Mouse (Mus musculus): ENCODE measurements around the gene Efhd1.

Efhd1 gene

DNA sequence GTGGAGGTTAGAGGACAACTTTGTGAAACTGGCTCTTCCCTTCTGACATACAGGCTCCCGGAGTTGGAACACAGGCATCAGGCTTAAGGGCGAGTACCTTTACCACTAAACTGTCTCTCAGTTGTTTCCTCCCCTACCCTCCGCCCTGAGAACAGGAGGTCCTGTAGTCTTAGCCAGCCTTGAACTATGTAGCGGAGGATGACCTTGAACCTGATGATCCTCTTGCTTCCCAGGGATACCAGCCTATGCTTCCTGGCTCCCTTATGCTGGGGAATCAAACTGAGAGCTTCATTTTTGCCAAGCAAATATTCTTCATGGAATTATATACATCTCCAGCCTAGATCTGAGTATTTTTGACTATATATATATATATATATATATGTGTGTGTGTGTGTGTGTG, 67.6 kb downstream of the Efhd1 start:
- in situ Hi-C loops (cut with MboI; ENCODE audit: low pct_unique_long_range_greater_than_20kb in 1 of 2, low sequenced_read_pairs in 2 of 2, unreplicated experiment in 1 of 2): no loop called here

DNA sequence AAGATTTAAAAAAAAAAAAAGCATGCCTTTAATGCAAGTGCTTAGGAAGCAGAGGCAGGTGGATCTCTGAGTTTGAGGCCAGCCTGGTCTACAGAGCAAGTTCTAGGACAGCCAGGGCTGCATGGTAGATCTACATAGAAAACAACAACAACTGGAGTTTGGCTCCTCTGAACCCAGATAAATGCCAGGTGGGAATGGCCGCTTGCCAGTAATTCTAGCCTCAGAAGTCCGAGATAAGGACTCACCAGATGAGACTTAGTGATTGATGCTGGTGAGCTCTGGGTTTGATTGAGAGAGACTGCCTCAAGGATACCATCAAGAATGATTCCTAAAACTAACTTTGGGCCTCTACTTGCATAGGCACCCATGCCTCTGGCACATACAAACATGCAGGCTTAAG, 86.4 kb downstream of the Efhd1 start:
- in situ Hi-C loops (cut with MboI; ENCODE audit: low pct_unique_long_range_greater_than_20kb in 1 of 2, low sequenced_read_pairs in 2 of 2, unreplicated experiment in 1 of 2): no loop called here

DNA sequence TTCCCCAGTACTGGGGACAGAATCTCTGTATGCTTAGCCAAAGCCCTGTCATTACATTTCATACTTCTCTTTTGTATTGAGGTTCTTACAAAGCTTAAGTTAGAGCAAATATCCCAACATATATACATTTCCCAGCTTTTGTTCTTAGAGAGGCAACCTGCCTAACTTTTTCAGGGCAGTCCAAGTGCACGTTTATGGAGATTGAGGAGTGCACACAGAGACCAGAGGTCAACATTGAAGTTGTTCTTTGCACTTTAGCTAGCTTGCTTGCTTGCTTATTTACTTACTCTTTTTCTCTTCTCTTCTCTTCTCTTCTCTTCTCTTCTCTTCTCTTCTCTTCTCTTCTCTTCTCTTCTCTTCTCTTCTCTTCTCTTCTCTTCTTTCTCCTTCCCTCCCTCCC, 96.1 kb downstream of the Efhd1 start:
- in situ Hi-C loops (cut with MboI; ENCODE audit: low pct_unique_long_range_greater_than_20kb in 1 of 2, low sequenced_read_pairs in 2 of 2, unreplicated experiment in 1 of 2): no loop called here
